ENCODE assay signal across 19 mouse cellular contexts in the genomic region with DNA sequence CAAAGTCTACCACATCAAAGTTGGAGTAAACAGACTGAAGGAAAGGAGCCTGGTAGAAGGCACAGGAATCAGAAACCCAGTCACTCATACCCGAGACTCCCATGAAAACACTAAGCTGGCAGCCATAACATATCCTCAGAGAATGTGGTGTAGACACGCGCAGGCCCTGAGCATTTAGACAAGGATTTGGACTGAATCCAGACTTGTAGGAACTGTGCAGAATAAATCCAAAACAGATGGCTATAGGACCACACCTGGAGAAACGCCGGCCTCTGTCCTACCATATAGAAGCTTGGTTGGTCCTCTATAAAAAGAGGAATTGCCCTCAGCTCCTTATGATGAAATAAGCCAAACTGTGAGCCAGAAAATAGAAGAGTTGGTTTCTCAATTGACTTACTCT.
"Had no signal": no experiment of that assay in that cellular context is flagged by ENCODE, and none has a peak within 500 bp of the region (broad histone marks: within the 10 kb centered on the region; RNA-seq: fewer than 3 reads in every experiment).

No protein-coding gene starts in this region.

- H3K27me3 ChIP-seq: lung, embryonic 15.5 days; megakaryocyte, embryonic 14.5 days; midbrain, embryonic 13.5 days; midbrain, embryonic 15.5 days; neural tube, embryonic 12.5 days had no signal

- H3K27ac ChIP-seq: lung, embryonic 15.5 days; macrophage; midbrain, embryonic 13.5 days; midbrain, embryonic 15.5 days; neural tube, embryonic 12.5 days had no signal

- H3K4me3 ChIP-seq: lung, embryonic 15.5 days; midbrain, embryonic 13.5 days; midbrain, embryonic 15.5 days; neural tube, embryonic 12.5 days had no signal

- H3K4me1 ChIP-seq: lung, embryonic 15.5 days; megakaryocyte, embryonic 14.5 days; midbrain, embryonic 13.5 days; midbrain, embryonic 15.5 days; neural tube, embryonic 12.5 days had no signal

- H3K36me3 ChIP-seq: lung, embryonic 15.5 days; midbrain, embryonic 13.5 days; midbrain, embryonic 15.5 days; neural tube, embryonic 12.5 days had no signal

- DNase-seq: liver, postnatal 0 days; lung, adult 2 months; lung, postnatal 14 days; lung, postnatal 36 days; right cerebral cortex, adult 18-20 months; right cerebral cortex, postnatal 25 days; right cerebral cortex, postnatal 4 days; spleen, adult 18-20 months; thymus, adult 18-20 months; thymus, postnatal 14 days; thymus, postnatal 36 days had no signal

- H3K4me2 ChIP-seq: lung, embryonic 15.5 days; midbrain, embryonic 11.5 days; midbrain, embryonic 13.5 days; midbrain, embryonic 15.5 days; neural tube, embryonic 12.5 days had no signal

- H3K9ac ChIP-seq: liver, postnatal 0 days; lung, embryonic 15.5 days; midbrain, embryonic 13.5 days; midbrain, embryonic 15.5 days; neural tube, embryonic 12.5 days had no signal

- ATAC-seq: liver, postnatal 0 days; lung, postnatal 0 days; midbrain, embryonic 13.5 days; midbrain, embryonic 15.5 days had no signal

- H3K9me3 ChIP-seq: lung, embryonic 15.5 days; midbrain, embryonic 13.5 days; midbrain, embryonic 15.5 days; neural tube, embryonic 12.5 days had no signal
